Mouse (Mus musculus) lung, postnatal 0 days (tissue): ENCODE measurements around the gene Gm10382.

ENCODE experiments used
- CTCF ChIP-seq: IDR thresholded peaks from 2 replicates; pipeline ENCODE4 v1.5.1; 2016; ENCODE audit warnings: antibody characterized with exemption, mild to moderate bottlenecking
- EP300 ChIP-seq: IDR thresholded peaks from 2 replicates; pipeline ENCODE4 v1.6.1; 2016; ENCODE audit warnings: antibody characterized with exemption, mild to moderate bottlenecking, control low read depth

GRCm38 (mm10) chr5:125351057-125351456 lies 38.1 kb upstream of the Gm10382 start:
- TF ChIP-seq CTCF (no peak), EP300 (no peak)
